Mouse (Mus musculus): ENCODE measurements at regions not wholly inside any gene's neighbourhood (a gene's known extent, or its start where the extent isn't known, plus 50 kb on each side); places are given as distances from the start of the nearest gene placed in this dataset.

- no peak for DNase-seq (ENCODE audit: low read depth, low spot score)
- no peaks in the 10 kb centered on the region for H3K27me3 ChIP-seq (ENCODE audit: control insufficient read depth, insufficient read depth, low read length, poor library complexity, severe bottlenecking)
- no peaks in the 10 kb centered on the region for H3K36me3 ChIP-seq (ENCODE audit: control insufficient read depth, insufficient read depth, low read length, poor library complexity, severe bottlenecking)
Observed at GRCm38 (mm10) chr6:140961987-140962386, 232.9 kb downstream of the Gm11077 start.

- DNase-seq (ENCODE audit: low read depth, low spot score) = no peak
- no peaks in the 10 kb centered on the region for H3K27me3 ChIP-seq (ENCODE audit: control insufficient read depth, insufficient read depth, low read length, poor library complexity, severe bottlenecking)
- H3K36me3 ChIP-seq (ENCODE audit: control insufficient read depth, insufficient read depth, low read length, poor library complexity, severe bottlenecking) = no peaks in the 10 kb centered on the region
Observed at GRCm38 (mm10) chr6:140962563-140962962, 233.5 kb downstream of the Gm11077 start.

- no peak for DNase-seq (ENCODE audit: low read depth, low spot score)
- H3K36me3 ChIP-seq (ENCODE audit: control insufficient read depth, insufficient read depth, low read length, poor library complexity, severe bottlenecking) = no peaks in the 10 kb centered on the region
- no peaks in the 10 kb centered on the region for H3K27me3 ChIP-seq (ENCODE audit: control insufficient read depth, insufficient read depth, low read length, poor library complexity, severe bottlenecking)
Observed at GRCm38 (mm10) chr6:140973732-140974131, 244.6 kb downstream of the Gm11077 start.

- Histone ChIP-seq H3K27me3 (ENCODE audit: control insufficient read depth, insufficient read depth, low read length, poor library complexity, severe bottlenecking) (no peaks in the 10 kb centered on the region), H3K36me3 (ENCODE audit: control insufficient read depth, insufficient read depth, low read length, poor library complexity, severe bottlenecking) (no peaks in the 10 kb centered on the region)
- no peak for DNase-seq (ENCODE audit: low read depth, low spot score)
Observed at GRCm38 (mm10) chr6:140976989-140977388, 247.9 kb downstream of the Gm11077 start.

- H3K36me3 ChIP-seq (ENCODE audit: control insufficient read depth, insufficient read depth, low read length, poor library complexity, severe bottlenecking) = no peaks in the 10 kb centered on the region
- H3K27me3 ChIP-seq (ENCODE audit: control insufficient read depth, insufficient read depth, low read length, poor library complexity, severe bottlenecking) = no peaks in the 10 kb centered on the region
- no peak for DNase-seq (ENCODE audit: low read depth, low spot score)
Observed at GRCm38 (mm10) chr6:140983610-140984009, 254.5 kb downstream of the Gm11077 start.

GRCm38 (mm10) chr6:140984249-140984648 lies 255.2 kb downstream of the Gm11077 start:
- no peaks in the 10 kb centered on the region for H3K27me3 ChIP-seq (ENCODE audit: control insufficient read depth, insufficient read depth, low read length, poor library complexity, severe bottlenecking)
- no peak for DNase-seq (ENCODE audit: low read depth, low spot score)
- H3K36me3 ChIP-seq (ENCODE audit: control insufficient read depth, insufficient read depth, low read length, poor library complexity, severe bottlenecking) = no peaks in the 10 kb centered on the region

DNA sequence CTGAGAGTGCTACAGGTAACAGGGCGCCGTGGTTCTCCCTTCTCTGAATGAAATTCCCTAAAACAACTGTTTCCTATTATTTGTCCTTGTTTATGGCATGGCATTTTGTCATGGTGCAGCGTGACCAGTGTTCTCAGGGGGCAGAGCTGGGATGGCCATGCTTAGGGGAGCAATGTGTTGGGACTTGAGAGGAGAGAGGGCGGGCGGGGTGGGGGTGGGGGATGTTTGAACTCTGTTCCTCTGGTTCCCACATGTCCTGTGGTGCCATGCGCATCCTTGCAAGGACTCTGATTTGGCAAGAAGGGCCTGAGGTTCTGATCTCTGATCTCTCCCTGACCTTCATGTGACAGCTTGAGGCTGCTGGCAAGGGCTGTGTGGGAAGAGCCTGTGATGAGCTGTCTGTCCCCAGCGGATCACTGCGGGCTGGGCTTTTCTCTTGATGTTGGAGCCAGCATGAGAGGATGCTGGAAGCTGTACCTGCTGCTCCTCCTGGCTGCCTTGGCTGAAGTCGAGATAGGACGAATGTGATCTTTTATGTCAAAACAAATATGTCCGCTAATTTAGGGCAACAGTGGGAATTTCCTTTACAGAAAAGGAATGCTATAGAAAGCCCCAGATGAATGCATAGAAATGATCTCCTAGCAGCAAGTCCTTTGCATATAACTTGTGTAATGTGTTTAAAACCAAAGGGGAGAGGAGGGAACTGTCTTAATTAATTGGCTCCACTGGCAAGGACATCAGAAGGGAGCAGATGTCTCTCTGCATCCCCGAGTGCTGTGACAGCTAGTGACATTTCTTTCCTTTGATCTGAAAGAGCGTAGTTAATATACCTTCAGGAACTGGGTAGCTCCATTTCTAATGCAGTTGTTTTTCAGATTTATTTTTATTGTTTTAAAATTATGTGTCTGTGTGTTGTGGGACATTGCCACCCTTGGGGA lies 255.2 kb upstream of the Pde3a start:
- H3K27me3 ChIP-seq (ENCODE audit: control insufficient read depth, insufficient read depth, low read length, poor library complexity, severe bottlenecking) = no peaks in the 10 kb centered on the region
- no peaks in the 10 kb centered on the region for H3K36me3 ChIP-seq (ENCODE audit: control insufficient read depth, insufficient read depth, low read length, poor library complexity, severe bottlenecking)
- DNase-seq (ENCODE audit: low read depth, low spot score) = no peak

- DNase-seq (ENCODE audit: low read depth, low spot score) = no peak
Observed at GRCm38 (mm10) chr6:140995340-140996135, 253.5 kb upstream of the Pde3a start.

GRCm38 (mm10) chr6:140998069-140998468 lies 251.0 kb upstream of the Pde3a start:
- no peak for DNase-seq (ENCODE audit: low read depth, low spot score)
- H3K36me3 ChIP-seq (ENCODE audit: control insufficient read depth, insufficient read depth, low read length, poor library complexity, severe bottlenecking) = no peaks in the 10 kb centered on the region

More at GRCm38 (mm10) chr6:140995340-140996135, 253.5 kb upstream of the Pde3a start:
- Histone ChIP-seq H3K36me3 (ENCODE audit: control insufficient read depth, insufficient read depth, low read length, poor library complexity, severe bottlenecking) (no peaks in the 10 kb centered on the region), H3K27me3 (ENCODE audit: control insufficient read depth, insufficient read depth, low read length, poor library complexity, severe bottlenecking) (no peaks in the 10 kb centered on the region)

DNA sequence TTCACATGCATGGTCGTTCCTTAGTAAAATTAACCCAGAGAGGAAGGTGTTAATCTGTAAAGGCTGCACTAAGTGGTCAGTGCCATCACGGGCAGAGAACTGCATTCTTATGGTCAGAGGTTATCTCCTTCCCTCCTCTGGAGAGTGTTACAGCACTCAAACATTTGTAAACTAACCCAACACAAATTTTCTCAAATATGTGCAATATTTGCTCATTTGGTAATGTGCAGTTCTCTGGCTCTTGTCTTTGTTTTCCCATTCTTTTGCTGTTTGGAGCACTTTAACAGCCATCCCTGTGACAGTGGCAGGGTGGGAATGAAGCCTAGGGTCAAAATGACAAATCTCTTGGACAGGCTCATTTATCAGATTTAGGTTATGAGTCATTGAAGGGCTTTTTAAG lies 248.5 kb upstream of the Pde3a start:
- Histone ChIP-seq H3K36me3 (ENCODE audit: control insufficient read depth, insufficient read depth, low read length, poor library complexity, severe bottlenecking) (no peaks in the 10 kb centered on the region), H3K27me3 (ENCODE audit: control insufficient read depth, insufficient read depth, low read length, poor library complexity, severe bottlenecking) (no peaks in the 10 kb centered on the region)
- no peak for DNase-seq (ENCODE audit: low read depth, low spot score)

More at GRCm38 (mm10) chr6:140998069-140998468, 251.0 kb upstream of the Pde3a start:
- H3K27me3 ChIP-seq (ENCODE audit: control insufficient read depth, insufficient read depth, low read length, poor library complexity, severe bottlenecking) = no peaks in the 10 kb centered on the region

DNA sequence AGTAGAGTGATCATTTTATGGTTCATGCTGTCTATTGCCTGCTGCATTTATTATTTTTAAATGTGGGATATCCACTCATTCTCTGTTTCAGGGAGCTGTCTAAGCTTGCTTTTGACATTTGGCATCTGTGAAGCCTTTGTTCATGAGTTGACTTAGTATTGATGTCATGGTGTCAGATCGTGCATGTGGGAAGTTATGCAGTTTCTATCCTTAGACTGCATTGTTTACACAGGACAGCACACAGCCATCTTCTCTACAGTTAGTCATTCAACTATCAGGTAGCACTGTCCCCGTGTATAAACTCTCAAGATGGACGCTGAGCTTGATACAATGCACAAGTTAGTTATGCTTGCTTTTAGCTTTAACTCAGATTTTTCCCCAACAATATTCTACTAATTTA lies 247.8 kb upstream of the Pde3a start:
- no peak for DNase-seq (ENCODE audit: low read depth, low spot score)
- Histone ChIP-seq H3K36me3 (ENCODE audit: control insufficient read depth, insufficient read depth, low read length, poor library complexity, severe bottlenecking) (no peaks in the 10 kb centered on the region), H3K27me3 (ENCODE audit: control insufficient read depth, insufficient read depth, low read length, poor library complexity, severe bottlenecking) (no peaks in the 10 kb centered on the region)

GRCm38 (mm10) chr6:141015055-141015681 lies 233.9 kb upstream of the Pde3a start:
- no peaks in the 10 kb centered on the region for H3K27me3 ChIP-seq (ENCODE audit: control insufficient read depth, insufficient read depth, low read length, poor library complexity, severe bottlenecking)
- H3K36me3 ChIP-seq (ENCODE audit: control insufficient read depth, insufficient read depth, low read length, poor library complexity, severe bottlenecking) = no peaks in the 10 kb centered on the region
- no peak for DNase-seq (ENCODE audit: low read depth, low spot score)

- no peak for DNase-seq (ENCODE audit: low read depth, low spot score)
- Histone ChIP-seq H3K36me3 (ENCODE audit: control insufficient read depth, insufficient read depth, low read length, poor library complexity, severe bottlenecking) (no peaks in the 10 kb centered on the region), H3K27me3 (ENCODE audit: control insufficient read depth, insufficient read depth, low read length, poor library complexity, severe bottlenecking) (no peaks in the 10 kb centered on the region)
Observed at GRCm38 (mm10) chr6:141023501-141023900, 225.6 kb upstream of the Pde3a start.

GRCm38 (mm10) chr6:141027353-141027752 lies 221.7 kb upstream of the Pde3a start:
- no peak for DNase-seq (ENCODE audit: low read depth, low spot score)

GRCm38 (mm10) chr6:141027787-141028186 lies 221.3 kb upstream of the Pde3a start:
- Histone ChIP-seq H3K27me3 (ENCODE audit: control insufficient read depth, insufficient read depth, low read length, poor library complexity, severe bottlenecking) (no peaks in the 10 kb centered on the region), H3K36me3 (ENCODE audit: control insufficient read depth, insufficient read depth, low read length, poor library complexity, severe bottlenecking) (no peaks in the 10 kb centered on the region)
- DNase-seq (ENCODE audit: low read depth, low spot score) = no peak

More at GRCm38 (mm10) chr6:141027353-141027752, 221.7 kb upstream of the Pde3a start:
- Histone ChIP-seq H3K27me3 (ENCODE audit: control insufficient read depth, insufficient read depth, low read length, poor library complexity, severe bottlenecking) (no peaks in the 10 kb centered on the region), H3K36me3 (ENCODE audit: control insufficient read depth, insufficient read depth, low read length, poor library complexity, severe bottlenecking) (no peaks in the 10 kb centered on the region)

Data from splenic B cell, adult 2 months (primary cell).